Mouse (Mus musculus): Measurements from ENCODE around the gene Cd300e.
A peak's percentile ranks its signal among the peaks of the same experiment; 100 is the strongest.
"Not testable (repeated sequence)": the region's sequence is repeated elsewhere in the genome, so short reads cannot be mapped to it uniquely, and the experiment has no call there.

Gene Cd300e

DNA sequence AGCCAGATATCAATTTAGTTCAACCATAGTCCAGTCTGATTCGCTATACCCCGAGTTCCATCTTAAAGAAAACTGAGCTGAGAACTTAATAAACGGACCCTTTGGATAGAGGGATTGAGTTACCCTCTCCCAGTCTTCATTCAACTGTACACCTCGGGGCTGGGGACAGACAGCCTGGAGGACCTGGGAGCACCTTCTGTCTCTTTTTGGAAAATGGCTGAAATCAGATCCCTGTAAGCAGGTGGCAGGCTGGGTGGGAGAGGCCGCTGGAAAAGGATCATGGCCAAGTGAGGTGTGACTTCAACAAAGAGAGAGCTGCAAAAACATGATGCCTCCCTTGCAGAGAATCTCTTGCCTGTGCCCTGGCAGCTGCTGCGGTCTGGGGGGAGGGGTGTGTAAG lies 20.2 kb upstream of the Cd300e start:
- DNase-seq (ENCODE audit: low spot score): no peak

DNA sequence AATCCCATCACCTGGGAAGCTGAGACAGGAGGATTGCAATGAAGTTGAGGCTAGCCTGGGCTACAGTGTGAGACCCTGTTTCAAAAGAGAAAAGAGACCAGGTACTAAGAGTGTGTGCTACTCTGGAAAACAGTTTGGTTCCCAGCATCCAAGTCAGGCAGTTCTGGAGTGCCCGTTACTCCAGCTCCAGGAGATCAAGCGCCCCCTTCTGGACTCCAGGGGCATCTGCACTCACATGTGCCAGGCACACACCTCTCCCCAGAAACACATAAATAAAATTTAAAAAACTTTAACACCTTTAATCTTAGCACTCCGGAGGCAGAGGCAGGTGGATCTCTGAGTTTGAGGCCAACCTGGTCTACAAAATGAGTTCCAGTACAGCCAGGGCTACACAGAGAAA lies 19.4 kb upstream of the Cd300e start:
- no peak for DNase-seq (ENCODE audit: low spot score)

DNA sequence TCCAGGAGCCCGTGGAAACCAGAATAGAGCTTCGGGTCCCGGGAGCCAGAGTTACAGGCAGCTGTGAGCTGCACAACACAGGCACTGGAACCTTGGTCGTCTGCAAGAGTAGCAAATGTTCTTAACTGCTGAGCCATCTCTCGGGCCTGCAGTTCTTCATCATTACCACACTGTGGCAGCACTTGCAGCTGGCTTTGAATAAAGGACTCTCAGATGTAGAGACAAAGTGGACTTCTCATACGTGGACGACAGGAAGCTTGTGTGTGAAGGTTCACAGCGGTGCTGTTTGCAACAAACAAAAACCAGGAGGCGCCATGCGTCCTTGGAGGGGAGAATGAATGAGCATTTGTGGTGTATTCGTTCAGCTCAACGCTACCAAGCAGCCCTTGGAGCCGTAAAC lies 18.9 kb upstream of the Cd300e start:
- peak; percentile 14 for DNase-seq (ENCODE audit: low spot score)

DNA sequence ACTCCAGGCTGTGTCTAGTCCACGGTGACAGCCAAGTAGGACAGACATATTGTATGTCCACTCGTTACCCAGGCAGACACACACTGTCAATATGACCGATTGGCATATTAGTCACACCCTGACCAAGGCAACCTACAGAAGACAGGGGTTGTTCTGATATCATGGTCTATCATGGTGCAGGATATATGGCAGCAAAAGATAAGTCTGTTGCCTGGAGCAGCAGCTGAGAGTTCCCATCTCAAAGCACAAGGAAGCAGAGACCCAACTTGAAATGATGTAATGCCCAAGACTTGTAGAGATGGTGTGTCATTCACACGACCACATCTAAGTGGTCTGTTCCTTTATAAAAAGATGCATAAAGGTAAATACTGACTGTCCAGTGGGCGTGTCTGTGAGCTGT lies 16.7 kb upstream of the Cd300e start:
- DNase-seq (ENCODE audit: low spot score): no peak

DNA sequence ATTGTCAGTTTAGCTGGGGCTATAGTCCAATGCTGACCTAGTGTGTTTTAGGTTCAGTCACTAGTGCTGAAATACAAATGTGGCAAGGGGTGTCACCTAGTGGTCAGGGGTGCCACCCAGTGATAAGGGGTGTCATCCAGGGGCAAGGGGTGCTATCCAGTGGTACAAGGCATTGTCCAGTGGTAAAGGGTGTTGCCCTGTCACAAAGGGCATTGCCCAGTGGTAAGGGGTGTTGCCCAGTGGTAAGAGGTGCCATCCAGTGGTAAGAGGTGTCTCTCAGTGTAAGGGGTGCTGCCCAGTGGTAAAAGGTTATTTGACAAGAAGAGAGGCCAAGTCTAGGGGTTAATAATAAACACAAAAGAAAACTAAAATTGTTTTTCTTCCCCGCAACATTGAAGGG lies 15.5 kb upstream of the Cd300e start:
- DNase-seq (ENCODE audit: low spot score): no peak

DNA sequence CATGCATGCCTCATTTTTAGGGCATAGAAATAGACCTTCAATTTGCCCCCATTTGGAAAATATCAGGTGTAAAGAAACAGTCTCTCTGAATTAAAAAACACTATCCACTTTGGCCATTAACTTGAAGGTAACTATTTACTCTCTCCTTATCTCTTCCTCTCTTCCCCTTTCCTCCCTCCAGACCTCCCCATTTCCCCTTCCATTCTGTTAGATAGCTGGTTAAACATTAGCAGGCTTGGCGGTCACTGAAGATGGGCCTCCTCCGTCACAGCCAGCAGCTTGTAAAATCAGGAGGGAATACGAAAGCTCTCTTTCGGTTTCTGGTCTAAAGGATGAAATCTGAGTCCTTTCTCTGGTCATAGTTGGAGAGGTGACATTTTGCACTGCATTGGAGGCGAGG lies 13.9 kb upstream of the Cd300e start:
- DNase-seq (ENCODE audit: low spot score): no peak

DNA sequence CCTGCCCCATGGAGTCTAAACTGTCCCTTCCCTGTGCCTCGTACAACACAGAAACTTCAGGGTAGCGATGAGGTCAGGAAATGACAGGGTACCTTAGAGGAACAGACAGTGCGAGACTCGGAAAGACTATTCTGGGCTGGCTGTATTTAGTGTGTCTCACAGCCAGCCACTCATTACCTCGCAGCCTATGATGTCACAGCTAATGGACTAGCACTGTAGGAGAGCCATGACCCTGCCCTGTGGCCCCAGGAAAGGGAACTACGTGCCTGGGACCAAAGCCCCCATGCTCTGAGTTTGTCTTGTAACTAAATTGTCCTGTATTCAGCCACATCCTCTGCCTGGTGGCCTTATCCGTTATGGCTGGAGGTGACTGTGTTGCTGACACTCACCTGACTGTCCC lies 13.4 kb upstream of the Cd300e start:
- no peak for DNase-seq (ENCODE audit: low spot score)

DNA sequence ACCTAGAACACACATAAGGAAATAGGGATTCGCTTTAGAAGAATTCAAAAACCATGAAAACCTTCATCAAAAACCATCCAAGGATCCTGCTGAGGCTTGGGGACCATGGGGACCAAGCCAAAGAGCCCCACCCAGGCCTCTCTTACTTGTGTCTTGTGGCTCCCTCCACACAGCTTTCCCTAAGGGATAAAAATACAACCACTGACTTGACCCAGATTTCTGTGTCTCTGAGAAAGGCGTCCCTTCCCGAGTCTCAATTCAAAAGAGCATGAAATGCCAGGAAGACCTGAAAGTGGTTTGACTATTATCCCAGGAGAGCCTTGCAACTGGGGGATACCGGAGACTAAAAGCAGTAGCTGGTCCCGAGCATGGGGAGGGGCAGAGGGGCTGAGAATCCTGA lies 11.0 kb upstream of the Cd300e start:
- no peak for DNase-seq (ENCODE audit: low spot score)

DNA sequence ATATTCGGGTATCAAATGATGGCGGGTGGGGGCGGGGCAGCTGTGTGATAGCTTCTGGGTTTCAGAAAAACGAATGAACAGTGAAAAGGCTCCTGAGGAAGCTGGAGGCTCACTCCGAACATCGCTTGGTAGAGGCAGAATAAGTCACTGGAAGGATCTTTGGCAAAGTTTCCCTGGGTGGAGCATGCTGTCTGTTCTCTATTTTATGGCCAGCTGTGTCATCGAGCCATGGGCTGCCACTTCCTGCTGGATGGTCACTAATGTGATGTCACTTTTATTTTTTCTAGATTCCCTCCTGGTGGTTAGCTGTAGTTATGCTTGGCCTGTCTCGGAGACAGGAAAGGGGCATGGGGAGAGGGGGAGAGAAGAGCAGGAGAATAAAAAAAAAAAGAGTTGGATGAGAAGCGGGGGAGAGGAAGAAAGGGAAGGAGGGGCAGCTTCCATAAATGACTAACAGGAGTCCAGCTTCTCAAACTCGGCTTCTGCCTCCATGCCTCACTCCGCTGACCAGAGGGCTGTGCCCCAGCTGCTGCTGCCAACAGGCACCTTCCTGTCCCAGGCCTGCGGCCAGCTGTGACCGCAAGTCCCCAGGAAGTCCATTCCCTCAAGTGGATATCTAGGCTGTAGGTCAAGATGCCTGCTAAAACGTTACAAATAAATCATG lies 9.8 kb upstream of the Cd300e start:
- DNase-seq (ENCODE audit: low spot score): peak; percentile 16

DNA sequence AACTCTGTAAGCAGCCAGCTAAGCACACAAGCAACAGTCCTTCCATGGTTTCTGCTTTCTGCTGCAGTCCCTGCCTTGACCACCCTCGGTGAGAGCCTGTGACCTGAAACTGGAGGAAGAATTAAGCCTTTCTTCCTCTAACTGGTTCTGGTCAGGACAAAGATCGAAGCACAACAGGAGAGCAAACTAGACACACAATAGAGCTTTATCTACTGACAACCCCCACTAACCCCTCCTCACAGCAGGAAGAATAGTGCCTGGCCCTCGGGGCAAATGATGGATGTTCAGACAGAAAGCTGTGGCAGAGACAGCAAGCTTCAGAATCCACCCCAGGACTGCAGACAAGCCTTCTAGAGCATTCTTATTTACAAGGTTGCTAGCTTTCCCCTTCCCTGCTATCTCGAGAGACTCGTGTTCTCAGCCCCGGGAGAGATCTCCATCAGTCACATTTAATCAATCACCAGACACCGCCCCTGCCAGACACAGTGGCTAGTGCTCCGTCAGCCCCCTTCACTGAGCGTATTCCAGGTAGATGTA lies 9.1 kb upstream of the Cd300e start:
- DNase-seq (ENCODE audit: low spot score): no peak

DNA sequence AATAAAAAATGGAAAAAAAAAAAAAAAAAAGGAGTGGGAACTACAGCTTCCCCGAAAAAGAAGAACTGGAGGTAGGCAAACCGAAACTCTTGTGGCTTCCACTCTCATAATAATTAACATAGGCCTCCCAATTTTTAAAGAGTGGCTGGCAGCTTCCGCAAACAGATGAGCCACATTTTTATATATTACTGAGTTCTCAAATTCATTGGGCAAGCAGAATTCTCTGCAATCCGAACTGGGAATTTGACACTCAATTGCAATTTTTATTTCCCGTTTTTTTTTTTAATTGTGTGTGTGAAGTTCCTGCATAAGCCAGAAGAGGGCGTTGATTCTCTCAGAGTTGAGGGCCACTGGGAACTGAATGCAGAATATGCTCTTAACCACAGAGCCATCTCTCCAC lies 4.8 kb upstream of the Cd300e start:
- no peak for DNase-seq (ENCODE audit: low spot score)

DNA sequence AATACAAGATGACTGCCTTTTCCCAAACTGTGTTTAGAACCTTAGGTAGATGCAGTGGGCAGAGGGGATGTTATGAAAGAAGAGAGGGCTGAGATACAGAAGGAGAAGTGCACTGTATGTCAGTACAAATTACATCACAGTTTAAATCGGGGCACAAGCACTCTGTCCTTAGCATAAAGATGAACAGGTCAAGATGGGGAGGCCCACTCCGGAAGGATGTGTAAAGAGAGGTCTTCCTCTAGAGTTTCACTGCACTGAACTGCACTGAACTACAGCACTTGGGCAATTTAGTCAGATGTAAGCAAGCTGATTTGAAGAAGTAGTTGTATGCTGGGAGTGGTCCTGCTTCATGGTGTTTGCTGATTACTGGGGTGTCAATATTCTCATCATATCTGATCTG lies 2.2 kb downstream of the Cd300e start:
- DNase-seq (ENCODE audit: low spot score): no peak

DNA sequence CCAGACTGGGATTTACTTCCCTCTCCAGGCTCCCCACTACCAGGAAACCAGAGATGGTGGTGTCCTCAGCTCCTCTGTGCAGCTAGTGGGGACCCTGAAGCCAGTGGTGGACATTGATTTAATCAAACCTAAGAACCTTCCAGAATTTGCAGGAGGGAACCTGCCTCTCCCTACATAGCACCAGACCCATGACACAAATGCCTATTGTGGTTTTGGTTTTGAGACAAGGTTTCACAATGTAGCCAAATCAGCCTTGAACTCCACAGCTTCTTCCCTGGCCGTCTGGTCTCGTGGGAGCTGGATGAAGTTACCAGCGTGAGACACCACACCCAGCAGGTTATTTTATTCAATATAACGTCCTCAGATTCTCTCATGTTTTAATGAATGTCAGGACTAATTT lies 3.3 kb downstream of the Cd300e start:
- no peak for DNase-seq (ENCODE audit: low spot score)

DNA sequence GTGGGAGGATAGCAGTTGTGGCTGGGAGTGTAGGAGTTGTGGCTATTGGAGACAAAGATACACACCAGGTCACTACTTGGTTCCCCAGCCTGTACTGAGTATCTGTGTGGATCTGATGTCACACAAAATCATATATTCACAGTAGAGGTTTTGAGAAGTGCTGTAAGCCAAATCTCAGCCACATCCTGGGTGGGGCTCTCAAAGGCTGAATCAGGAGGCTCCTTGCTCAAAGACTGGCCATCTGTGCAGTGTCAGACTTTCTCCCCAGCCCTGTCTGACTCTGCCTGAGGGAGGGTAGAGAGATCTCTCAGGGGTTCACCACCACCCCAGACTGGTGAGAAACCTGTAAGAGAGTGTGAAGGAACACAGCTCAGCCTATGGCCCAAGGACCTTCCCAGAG lies 7.4 kb downstream of the Cd300e start:
- no peak for DNase-seq (ENCODE audit: low spot score)

DNA sequence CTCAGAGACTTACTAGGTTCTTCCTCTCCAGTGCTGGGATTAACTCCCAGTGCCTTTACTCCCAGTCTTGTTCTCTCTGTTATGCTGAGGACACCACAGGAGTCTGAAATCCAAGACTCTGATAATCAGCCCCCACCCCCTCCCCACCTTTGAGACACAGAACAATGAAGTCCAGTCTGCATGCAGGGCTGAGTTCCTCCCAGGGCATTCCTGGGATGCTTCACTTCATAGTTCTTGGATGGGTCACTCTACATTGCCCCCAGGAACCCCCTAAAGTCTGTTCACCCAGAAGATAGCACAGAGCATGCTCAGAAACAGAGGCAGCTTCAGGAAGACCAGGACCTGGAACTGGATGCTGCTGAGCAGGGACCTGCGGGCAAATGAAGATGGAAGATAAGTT lies 9.0 kb downstream of the Cd300e start:
- DNase-seq (ENCODE audit: low spot score): no peak

DNA sequence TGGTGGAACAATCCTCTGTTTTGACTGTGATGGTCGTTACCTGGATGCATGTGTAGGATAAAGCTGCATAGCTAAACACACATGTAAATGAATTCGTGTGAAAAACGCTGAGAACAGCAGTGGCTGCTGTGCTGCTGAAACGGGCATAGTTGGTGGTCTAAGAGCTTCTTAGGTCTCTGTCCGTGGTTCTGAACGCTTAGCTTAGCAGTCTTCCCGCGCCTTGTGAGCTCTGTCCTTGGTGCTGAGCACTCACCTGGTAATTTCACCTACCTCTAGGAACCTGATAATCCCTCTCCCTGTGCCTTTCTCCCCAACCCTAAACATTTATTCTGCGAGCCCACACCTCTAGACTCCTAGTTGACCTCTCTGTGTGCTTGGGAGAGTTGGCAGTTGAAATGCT lies 9.8 kb downstream of the Cd300e start:
- DNase-seq (ENCODE audit: low spot score): peak; percentile 18

DNA sequence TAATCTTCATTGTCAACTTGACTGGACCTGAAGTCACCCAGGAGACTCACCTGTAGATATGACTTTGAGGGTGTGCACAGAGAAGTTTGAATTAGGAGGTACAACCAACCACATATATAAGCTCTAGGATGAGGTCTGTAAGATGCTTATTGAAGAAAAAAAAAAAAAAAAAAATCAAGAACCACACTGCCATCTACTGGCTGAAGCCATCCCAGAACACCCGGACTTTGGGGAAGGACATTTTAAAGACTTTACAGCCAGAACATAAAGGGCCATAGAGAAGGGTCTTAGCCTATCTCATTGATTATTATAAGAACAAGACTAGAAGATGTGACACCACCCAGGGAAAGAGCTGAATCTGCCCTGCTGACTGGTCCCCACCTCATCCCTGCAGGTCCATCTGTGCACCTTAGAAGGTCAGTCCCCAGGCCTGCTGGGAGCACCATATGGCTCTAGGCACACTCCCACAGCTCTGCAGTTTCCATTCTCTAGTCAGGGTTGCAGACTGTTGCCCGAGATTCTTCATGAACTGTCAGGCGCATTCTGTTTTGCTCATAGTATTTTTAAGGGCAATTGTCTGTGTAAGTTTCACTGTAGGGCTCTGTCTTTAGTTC lies 12.6 kb downstream of the Cd300e start:
- no peak for DNase-seq (ENCODE audit: low spot score)

DNA sequence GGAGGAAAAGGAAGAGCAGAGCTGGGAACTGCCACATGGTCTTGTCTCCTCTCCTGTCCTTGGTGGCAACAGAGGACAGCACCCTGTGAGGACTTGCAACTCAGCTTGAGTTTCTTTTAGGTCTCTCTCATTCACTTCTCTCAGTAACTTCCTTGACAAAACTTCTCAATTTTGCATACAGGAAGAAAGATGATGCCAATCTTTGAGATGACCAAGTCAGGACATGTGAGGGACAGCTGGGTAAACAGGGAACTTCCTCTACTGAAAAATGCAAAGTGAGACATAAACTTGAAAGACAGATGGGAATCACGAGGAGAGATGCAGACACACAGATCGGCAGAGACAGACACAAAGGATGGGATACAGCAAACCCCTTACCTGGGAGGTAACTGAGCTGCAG lies 13.7 kb downstream of the Cd300e start, which contains the start of gene Cd300ld3:
Gene Cd300ld3, minus strand, starts transcription at position 151 of the 400 bp plus-strand sequence.
- no peak for DNase-seq (ENCODE audit: low spot score)

DNA sequence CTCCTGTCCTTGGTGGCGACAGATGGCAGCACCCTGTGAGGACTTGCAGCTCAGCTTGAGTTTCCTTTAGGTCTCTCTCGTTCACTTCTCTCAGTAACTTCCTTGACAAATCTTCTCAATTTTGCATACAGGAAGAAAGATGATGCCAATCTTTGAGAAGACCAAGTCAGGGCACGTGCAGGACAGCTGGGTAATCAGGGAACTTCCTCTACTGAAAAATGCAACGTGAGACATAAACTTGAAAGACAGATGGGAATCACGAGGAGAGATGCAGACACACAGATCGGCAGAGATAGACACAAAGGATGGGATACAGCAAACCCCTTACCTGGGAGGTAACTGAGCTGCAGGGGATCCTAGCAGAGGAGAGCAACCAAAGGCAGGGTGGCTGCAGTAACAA lies 24.3 kb downstream of the Cd300e start, which contains the start of gene Cd300ld5:
Gene Cd300ld5, minus strand, starts transcription at position 101 of the 400 bp plus-strand sequence.
- not testable (repeated sequence) for DNase-seq (ENCODE audit: low spot score)

DNA sequence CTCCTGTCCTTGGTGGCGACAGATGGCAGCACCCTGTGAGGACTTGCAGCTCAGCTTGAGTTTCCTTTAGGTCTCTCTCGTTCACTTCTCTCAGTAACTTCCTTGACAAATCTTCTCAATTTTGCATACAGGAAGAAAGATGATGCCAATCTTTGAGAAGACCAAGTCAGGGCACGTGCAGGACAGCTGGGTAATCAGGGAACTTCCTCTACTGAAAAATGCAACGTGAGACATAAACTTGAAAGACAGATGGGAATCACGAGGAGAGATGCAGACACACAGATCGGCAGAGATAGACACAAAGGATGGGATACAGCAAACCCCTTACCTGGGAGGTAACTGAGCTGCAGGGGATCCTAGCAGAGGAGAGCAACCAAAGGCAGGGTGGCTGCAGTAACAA lies 35.1 kb downstream of the Cd300e start, which contains the start of gene Cd300ld4:
Gene Cd300ld4, minus strand, starts transcription at position 101 of the 400 bp plus-strand sequence.
- not testable (repeated sequence) for DNase-seq (ENCODE audit: low spot score)

DNA sequence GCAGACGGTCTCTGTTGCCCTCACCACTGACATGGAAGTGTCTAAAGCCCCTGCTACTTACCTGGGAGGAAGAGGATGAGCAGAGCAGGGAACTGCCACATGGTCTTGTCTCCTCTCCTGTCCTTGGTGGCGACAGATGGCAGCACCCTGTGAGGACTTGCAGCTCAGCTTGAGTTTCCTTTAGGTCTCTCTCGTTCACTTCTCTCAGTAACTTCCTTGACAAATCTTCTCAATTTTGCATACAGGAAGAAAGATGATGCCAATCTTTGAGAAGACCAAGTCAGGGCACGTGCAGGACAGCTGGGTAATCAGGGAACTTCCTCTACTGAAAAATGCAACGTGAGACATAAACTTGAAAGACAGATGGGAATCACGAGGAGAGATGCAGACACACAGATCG lies 45.9 kb downstream of the Cd300e start, which contains the start of gene Cd300ld2:
Gene Cd300ld2, minus strand, starts transcription at position 101 of the 400 bp plus-strand sequence.
- DNase-seq (ENCODE audit: low spot score): not testable (repeated sequence)

DNA sequence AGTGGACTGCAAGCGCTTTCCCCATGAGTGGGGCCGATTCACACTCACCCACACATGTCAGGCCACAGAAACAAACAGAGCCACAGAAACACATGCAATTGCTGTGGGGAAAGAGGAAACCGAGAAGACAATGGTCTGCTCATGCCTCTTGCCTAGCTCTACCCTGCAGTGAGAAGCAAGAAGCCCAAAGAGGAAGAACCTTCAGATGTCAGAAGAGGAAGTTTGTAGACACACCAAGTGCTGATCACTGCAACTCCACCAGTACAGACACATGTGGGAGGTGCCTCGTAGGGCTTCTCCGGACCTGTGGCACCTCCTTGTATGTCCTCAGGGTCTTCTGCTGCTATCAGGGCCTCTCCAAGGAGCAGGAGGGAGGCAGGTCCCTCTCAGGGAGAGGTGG lies 57.9 kb downstream of the Cd300e start:
- DNase-seq (ENCODE audit: low spot score): no peak
